Mouse (Mus musculus) heart, embryonic 16.5 days (tissue): Measurements from ENCODE around the gene Tarbp1. TPM values are rescaled to one million over a fixed set of nuclear protein-coding genes. Genes with fewer than 3 reads are reported as not detected.
"Not testable (repeated sequence)": the region's sequence is repeated elsewhere in the genome, so short reads cannot be mapped to it uniquely, and the experiment has no call there.

Experiments used
- ATAC-seq: fragments of 200-750 bp; cut with Nextera tagmentation; replicated peaks from 2 replicates; pipeline ENCODE4 v1.8.0; 2017; ENCODE audit warnings: moderate number of reproducible peaks; ENCODE audit not compliant: insufficient read depth, low FRiP score; ENCODE audit errors: extremely low read depth
- H3K27ac ChIP-seq: fragments of 300-500 bp; sonication (generic); 2 replicates; pipeline ENCODE4 v1.5.1; 2014; ENCODE audit warnings: mild to moderate bottlenecking, low read length, control low read depth, moderate library complexity
- H3K27me3 ChIP-seq: fragments of 300-500 bp; sonication (generic); 2 replicates; pipeline ENCODE4 v1.6.1; 2014; ENCODE audit warnings: low read length, mixed read lengths; ENCODE audit not compliant: control insufficient read depth, insufficient read depth
- H3K36me3 ChIP-seq: fragments of 300-500 bp; sonication (generic); 2 replicates; pipeline ENCODE4 v1.6.1; 2014; ENCODE audit not compliant: control insufficient read depth, insufficient read depth
- H3K4me1 ChIP-seq: fragments of 300-500 bp; sonication (generic); 2 replicates; pipeline ENCODE4 v1.6.1; 2014; ENCODE audit warnings: low read length, mixed read lengths; ENCODE audit not compliant: control insufficient read depth, insufficient read depth
- H3K4me2 ChIP-seq: fragments of 300-500 bp; sonication (generic); 2 replicates; pipeline ENCODE4 v1.6.1; 2014; ENCODE audit warnings: low read depth, mild to moderate bottlenecking, control low read depth, low read length
- H3K4me3 ChIP-seq: fragments of 300-500 bp; sonication (generic); 2 replicates; pipeline ENCODE4 v1.5.1; 2014; ENCODE audit warnings: mild to moderate bottlenecking, control low read depth, low read length
- H3K9ac ChIP-seq: fragments of 300-500 bp; sonication (generic); 2 replicates; pipeline ENCODE4 v1.6.1; 2014; ENCODE audit warnings: low read length, control low read depth
- H3K9me3 ChIP-seq: fragments of 300-500 bp; sonication (generic); replicated peaks from 2 replicates; pipeline ENCODE4 v1.6.1; 2016; ENCODE audit warnings: low read length; ENCODE audit not compliant: control insufficient read depth
- WGBS: fragments of 180-500 bp; shearing (Covaris S2); extraction: QIAGEN DNeasy Blood & Tissue Kit; methylation state at CpG from one replicate; pipeline ENCODE4 v1.1.7; 2014; 5-methylcytosine and 5-hydroxymethylcytosine counted together
- polyA plus RNA-seq: library from polyadenylated mRNA; unstranded; fragments of >200 nt; fragmentation: Nextera tagmentation; extraction: Ambion mirVana; gene quantifications from 2 replicates; pipeline ENCODE4 v1.2.1, GENCODE M21; 2015

The Tarbp1 gene
- polyA plus RNA-seq, 1 experiment from 2014 or later: 1.6 TPM

GRCm38 (mm10) chr8:126476151-126476855 lies 1.4 kb upstream of the Tarbp1 start:
- not testable (repeated sequence) for ATAC-seq, H3K9ac ChIP-seq, H3K36me3 ChIP-seq, H3K27ac ChIP-seq, H3K27me3 ChIP-seq, H3K4me2 ChIP-seq, H3K9me3 ChIP-seq, H3K4me3 ChIP-seq
- WGBS: 40% methylated on average over 29 of the region's 29 CpGs
- H3K4me1 ChIP-seq: peaks cover 15% of the 10 kb centered on the region

DNA sequence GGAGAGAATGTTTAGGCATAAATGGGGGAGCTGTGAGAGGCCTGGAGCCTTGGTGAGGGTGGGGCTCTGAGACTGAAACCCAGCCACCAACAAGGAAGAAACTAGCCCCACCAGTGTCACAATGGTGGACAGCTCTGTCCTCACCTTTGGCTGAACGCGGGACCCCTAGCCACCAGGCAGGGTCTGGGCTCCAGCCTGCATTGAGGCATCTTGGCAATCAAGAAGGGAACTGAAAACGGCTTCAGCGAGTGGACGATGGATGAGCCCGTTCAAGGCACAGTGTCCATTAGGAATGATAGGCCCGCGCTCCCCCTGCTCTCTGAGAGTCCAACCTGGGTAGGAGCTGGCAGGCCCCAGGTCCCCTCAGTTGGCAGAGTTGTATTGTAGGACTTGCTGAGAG lies 873 bp upstream of the Tarbp1 start:
- not testable (repeated sequence) for H3K9me3 ChIP-seq, H3K36me3 ChIP-seq, H3K27ac ChIP-seq, H3K27me3 ChIP-seq, ATAC-seq, H3K4me3 ChIP-seq, H3K4me2 ChIP-seq, H3K9ac ChIP-seq
- 57% methylated on average over 8 of the region's 8 CpGs for WGBS
- peaks cover 15% of the 10 kb centered on the region for H3K4me1 ChIP-seq

DNA sequence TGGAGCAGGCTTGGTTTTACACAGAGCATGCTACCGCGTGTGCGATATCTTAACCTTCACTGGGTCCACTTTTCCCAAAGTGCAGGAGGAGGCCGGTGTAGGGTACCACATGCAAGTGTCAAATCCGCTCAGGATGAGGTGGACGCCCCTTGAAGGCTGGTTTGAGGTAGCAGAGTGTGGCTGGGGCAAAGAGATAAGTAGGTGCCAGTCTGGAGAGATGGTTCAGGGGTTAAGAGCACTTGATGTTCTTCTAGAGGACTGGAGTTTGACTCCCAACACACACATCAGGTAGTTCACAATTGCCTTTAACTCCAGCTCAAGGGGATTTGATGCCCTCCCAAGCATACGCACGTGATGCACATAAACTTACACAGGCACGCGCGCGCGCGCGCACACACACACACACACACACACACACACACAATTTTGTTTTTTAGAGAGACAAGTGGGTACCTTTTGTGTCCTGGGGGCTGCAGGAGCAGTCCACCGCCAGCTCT lies 1.0 kb downstream of the Tarbp1 start:
- H3K36me3 ChIP-seq: peaks cover 19% of the 10 kb centered on the region
- H3K4me1 ChIP-seq: peaks cover 15% of the 10 kb centered on the region
- H3K27me3 ChIP-seq: no peaks in the 10 kb centered on the region; the same call in 1 of the 2 replicates
- H3K9ac ChIP-seq: peak overlapping the region; percentile 82
- peak; percentile 12 for ATAC-seq
- WGBS: 9% methylated on average over 16 of the region's 16 CpGs
- peak overlapping the region; percentile 87 for H3K4me2 ChIP-seq
- peak overlapping the region; percentile 76 for H3K4me3 ChIP-seq
- no peaks in the 10 kb centered on the region for H3K9me3 ChIP-seq
- peak overlapping the region; percentile 71 for H3K27ac ChIP-seq

GRCm38 (mm10) chr8:126464071-126464470 lies 10.8 kb downstream of the Tarbp1 start:
- Histone ChIP-seq H3K9ac (no peak overlapping the region), H3K9me3 (no peaks in the 10 kb centered on the region), H3K36me3 (peaks cover 24% of the 10 kb centered on the region), H3K27me3 (no peaks in the 10 kb centered on the region), H3K27ac (no peak overlapping the region), H3K4me1 (no peaks in the 10 kb centered on the region), H3K4me2 (no peak overlapping the region), H3K4me3 (no peak overlapping the region)
- WGBS: 83% methylated on average over 7 of the region's 7 CpGs
- no peak for ATAC-seq

DNA sequence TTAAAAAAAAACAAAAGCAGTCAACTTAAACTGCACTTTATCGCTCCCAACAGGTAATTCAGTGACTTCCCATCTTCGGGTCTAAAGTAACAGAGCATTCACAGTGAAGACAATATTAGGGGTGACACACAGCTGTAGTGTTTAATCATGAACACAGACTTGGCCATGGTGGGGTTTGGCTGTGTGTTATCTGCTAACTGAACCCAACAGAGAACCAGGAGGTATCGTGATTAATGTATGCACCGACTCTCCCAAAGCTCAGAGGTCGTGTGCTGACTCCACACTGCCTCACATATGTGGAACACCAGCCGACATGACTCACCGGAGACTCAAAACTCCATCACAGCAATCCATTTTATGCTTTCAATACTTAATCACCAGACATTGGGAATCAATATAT lies 13.1 kb downstream of the Tarbp1 start:
- H3K4me3 ChIP-seq: no peak overlapping the region
- H3K27ac ChIP-seq: no peak overlapping the region
- no peaks in the 10 kb centered on the region for H3K4me1 ChIP-seq
- H3K36me3 ChIP-seq: peaks cover 26% of the 10 kb centered on the region
- H3K4me2 ChIP-seq: no peak overlapping the region
- H3K27me3 ChIP-seq: no peaks in the 10 kb centered on the region
- no peak for ATAC-seq
- WGBS: 79% methylated on average over 7 of the region's 7 CpGs
- no peaks in the 10 kb centered on the region for H3K9me3 ChIP-seq
- no peak overlapping the region for H3K9ac ChIP-seq

DNA sequence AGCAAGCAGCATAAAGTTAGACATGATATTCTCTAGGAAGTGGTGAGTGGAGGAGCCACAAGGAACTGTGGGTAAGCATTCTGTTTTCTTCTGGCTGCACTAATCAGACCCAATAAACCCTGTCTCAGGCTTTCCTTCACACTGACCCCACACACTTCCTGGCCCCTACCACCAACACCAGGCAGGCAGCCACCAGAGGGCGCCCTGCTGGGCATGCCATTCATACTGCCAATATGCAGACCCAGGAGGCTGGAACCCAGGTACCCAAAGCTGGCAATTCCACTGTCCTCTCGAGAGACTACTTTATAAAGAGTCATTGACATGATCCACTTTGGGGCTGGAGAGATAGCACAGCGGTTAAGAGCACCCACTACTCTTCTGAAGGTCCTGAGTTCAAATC lies 14.6 kb downstream of the Tarbp1 start:
- 54% methylated on average over 3 of the region's 3 CpGs for WGBS

GRCm38 (mm10) chr8:126455383-126455782 lies 19.5 kb downstream of the Tarbp1 start:
- H3K4me3 ChIP-seq: no peak overlapping the region
- ATAC-seq: no peak
- WGBS: 85% methylated on average over 7 of the region's 7 CpGs
- no peaks in the 10 kb centered on the region for H3K4me1 ChIP-seq
- no peak overlapping the region for H3K4me2 ChIP-seq
- peaks cover 45% of the 10 kb centered on the region for H3K36me3 ChIP-seq
- no peak overlapping the region for H3K27ac ChIP-seq
- H3K27me3 ChIP-seq: no peaks in the 10 kb centered on the region
- no peaks in the 10 kb centered on the region for H3K9me3 ChIP-seq
- H3K9ac ChIP-seq: no peak overlapping the region

More for the DNA sequence above, 14.6 kb downstream of the Tarbp1 start:
- ATAC-seq: no peak
- Histone ChIP-seq H3K27ac (no peak overlapping the region), H3K9me3 (no peaks in the 10 kb centered on the region), H3K36me3 (peaks cover 30% of the 10 kb centered on the region; the same call in 1 of the 2 replicates), H3K27me3 (no peaks in the 10 kb centered on the region), H3K4me1 (no peaks in the 10 kb centered on the region), H3K4me2 (no peak overlapping the region), H3K4me3 (no peak overlapping the region), H3K9ac (no peak overlapping the region)

DNA sequence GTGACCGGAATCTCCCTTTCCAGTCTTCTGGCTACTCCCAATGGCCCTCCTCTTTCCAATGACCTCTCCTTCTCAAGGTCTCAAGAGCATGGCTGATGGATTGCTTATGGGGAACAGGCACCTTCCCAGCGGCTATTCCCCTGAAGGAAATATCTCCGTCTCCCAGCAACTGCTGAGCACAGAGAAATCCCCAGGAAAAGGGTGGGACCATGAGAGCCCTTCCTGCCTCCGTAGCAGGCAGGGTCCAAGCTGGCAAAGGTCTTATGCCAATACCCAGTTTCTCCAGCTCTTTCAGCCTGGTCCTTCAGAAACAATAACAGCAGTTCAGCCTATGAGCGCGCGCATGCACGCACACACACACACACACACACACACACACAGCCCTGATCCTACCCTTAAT lies 23.7 kb downstream of the Tarbp1 start:
- WGBS: 89% methylated on average over 8 of the region's 8 CpGs
- no peak overlapping the region for H3K4me2 ChIP-seq
- no peaks in the 10 kb centered on the region for H3K9me3 ChIP-seq
- no peaks in the 10 kb centered on the region for H3K27me3 ChIP-seq
- ATAC-seq: no peak
- H3K4me1 ChIP-seq: no peaks in the 10 kb centered on the region
- H3K4me3 ChIP-seq: no peak overlapping the region
- peaks cover 37% of the 10 kb centered on the region for H3K36me3 ChIP-seq
- H3K27ac ChIP-seq: no peak overlapping the region
- no peak overlapping the region for H3K9ac ChIP-seq

- no peak for ATAC-seq
- no peaks in the 10 kb centered on the region for H3K4me1 ChIP-seq
- H3K9me3 ChIP-seq: no peaks in the 10 kb centered on the region
- no peak overlapping the region for H3K27ac ChIP-seq
- no peak overlapping the region for H3K4me2 ChIP-seq
- no peak overlapping the region for H3K4me3 ChIP-seq
- 54% methylated on average over 2 of the region's 2 CpGs for WGBS
- no peak overlapping the region for H3K9ac ChIP-seq
- peaks cover 29% of the 10 kb centered on the region for H3K36me3 ChIP-seq
- no peaks in the 10 kb centered on the region for H3K27me3 ChIP-seq
Measured at GRCm38 (mm10) chr8:126438937-126439336, 35.9 kb downstream of the Tarbp1 start.
